Mouse (Mus musculus) c-Kit-negative CD71-positive TER-119-positive erythroid progenitor cells, embryonic 14.5 days (primary cell): ENCODE data around the gene Ube2c.

Experiments used
- DNase-seq: peaks from one replicate; pipeline ENCODE4 v3.0.0-alpha.2; 2013; ENCODE audit warnings: low read depth, low spot score

Gene Ube2c

DNA sequence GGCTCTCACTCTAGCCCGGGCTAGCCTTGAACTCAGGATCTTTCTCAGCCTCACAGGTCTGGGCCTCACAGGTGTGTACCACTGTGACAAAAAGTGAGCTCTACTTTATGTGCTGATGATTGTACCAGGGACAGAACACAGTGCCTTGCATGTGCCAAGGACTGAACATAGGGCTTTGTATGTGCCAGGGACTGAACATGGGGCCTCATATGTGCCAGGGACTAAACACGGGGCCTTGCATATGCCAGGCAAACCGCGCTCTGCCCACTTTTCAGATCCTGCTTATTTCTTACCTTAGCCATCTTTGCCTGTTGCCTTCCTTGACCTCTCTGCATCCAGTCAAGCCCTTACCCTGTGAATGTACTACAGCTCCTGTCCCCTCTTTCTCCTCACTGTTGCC, 7.7 kb upstream of the Ube2c start:
- no peak for DNase-seq

DNA sequence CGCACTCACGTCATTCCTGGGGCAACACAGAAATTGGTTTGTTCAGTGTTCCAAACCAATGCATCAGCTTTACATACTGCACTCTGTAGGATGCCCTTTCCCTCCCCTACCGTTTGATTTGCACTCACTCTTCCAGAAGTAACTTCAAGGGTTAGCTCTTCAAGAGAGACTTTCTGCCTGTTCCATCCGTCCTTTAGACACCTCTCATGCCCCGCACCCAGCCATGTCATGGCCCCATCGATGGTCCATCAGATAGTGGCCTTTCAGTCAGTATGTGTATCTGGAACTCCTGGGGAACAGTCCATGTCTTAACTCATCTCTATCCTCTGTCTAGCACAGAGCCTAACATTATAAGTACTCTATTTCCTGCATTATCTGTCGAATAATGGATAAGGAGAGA, 7.1 kb upstream of the Ube2c start:
- no peak for DNase-seq

DNA sequence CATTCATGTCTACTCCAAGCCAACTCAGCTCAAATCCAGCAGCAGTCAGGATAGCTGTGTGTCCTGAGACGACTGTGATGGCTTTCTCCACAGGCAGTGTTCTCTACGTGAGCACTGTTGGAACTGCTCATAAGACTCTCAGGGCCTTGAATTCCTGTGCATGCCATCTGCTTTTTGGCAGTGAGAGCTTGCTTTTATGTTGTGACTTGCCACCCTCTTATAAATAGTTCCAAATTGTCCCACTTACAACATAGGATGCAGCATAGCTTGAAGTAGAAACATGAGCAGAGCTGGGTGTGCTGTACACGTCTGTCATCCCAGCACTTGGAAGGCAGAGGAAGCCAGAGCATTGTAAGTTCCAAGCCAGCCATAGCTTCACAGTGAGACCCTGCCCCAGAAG, 3.9 kb upstream of the Ube2c start:
- DNase-seq: no peak

DNA sequence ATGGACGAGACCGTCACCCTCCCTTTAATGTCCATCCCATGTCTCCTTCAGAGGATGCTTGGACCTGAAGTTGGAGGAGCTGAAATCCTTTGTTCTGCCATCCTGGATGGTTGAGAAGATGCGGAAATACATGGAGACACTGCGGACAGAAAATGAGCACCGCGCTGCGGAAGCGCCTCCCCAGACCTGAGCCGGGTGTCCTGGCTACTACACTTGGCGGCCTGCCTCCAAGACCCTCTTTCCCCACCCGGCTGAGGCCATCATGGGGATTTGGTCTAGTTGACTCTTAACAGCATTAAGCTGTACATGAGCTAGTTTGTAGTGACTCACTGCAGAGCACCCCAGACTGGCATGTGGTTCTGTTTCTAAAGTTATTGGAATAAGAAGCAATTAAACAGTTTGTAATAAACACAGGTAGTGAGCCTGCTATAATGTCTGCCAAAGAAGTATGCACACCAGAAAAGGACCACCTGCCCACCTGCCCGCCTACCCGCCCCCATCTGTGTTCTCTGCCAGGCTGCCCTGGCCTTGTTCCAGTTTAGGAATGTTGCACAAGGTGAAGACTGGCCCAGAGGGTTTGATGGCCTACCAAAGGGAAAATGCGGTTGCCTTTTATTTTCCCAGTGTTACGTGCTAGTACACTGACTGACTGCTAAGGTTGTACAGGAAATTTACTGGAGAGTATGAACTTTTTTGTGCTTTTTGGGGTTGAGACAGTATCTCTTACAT, 1.7 kb upstream of the Ube2c start:
- no peak for DNase-seq

DNA sequence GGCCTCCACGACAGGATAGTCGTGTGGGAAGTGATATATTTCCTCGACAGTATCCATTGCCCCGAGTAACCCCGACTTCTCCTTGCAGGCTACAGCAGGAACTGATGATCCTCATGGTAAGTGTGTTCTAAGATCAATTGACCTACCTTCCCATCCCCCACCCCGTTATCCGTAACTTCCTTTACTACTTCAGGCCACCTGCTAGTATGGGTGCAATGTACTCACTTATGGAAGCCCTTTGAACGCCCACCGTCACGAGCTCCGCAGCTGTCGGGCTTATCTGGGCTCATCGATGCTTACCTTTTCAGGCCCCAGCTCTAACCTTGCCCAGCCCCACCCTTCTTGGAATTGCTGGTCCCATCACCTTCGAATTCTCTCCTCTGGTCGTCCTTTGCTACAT, 581 bp downstream of the Ube2c start:
- peak; percentile 51 for DNase-seq

DNA sequence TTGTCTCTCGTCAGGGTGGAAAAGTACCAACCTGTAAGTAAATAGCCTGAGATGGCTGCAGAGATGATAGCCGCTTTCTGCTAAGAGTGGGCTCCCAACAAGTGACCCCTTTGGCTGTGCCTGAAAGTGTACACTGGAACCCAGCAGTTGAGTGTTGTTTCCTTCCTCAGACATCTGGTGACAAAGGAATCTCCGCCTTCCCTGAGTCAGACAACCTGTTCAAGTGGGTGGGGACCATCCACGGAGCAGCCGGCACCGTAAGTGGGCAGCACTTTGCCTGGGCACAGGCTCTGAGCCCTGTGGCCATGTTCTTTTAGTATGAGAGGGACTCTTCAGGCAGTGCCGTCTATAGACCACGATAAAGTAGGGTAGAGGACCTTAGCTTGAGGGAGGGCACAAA, 1.4 kb downstream of the Ube2c start:
- DNase-seq: no peak

DNA sequence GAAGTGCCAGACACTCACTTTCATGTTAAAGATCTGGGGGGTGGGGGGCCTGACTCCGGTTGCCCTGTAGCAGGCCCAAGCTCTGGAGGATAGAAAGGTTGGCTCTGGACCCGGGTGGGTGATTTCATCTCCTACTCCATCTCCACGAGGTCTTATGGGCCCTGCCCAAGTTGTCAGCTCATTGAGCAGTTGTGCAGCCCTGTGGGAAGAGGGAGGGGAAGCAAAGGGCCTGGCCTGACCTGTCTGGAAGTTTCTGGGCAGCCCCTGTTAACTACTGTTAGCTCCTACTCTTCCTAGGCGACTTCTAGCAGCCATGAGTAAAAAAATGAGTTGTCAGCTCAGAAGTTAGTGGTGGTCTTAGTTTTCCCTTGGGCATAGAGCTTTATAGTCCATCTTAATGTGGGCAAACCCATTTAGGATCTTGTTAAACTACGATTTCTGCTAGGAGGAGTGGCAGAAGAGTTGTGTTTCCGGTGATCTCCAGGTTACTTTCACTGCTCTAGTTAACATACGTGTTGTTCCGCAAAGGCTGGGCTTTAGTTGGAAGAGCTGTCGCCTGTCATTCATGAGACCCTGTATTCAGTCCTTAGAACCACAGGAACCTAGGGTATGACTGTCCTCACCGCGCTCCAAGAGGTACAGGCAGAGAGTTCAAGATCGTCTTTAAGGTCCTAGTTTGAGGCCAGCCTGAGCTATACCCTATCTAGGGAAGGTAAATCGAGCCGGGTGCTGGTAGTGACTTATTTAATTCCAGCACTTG, 3.7 kb downstream of the Ube2c start:
- DNase-seq: no peak

DNA sequence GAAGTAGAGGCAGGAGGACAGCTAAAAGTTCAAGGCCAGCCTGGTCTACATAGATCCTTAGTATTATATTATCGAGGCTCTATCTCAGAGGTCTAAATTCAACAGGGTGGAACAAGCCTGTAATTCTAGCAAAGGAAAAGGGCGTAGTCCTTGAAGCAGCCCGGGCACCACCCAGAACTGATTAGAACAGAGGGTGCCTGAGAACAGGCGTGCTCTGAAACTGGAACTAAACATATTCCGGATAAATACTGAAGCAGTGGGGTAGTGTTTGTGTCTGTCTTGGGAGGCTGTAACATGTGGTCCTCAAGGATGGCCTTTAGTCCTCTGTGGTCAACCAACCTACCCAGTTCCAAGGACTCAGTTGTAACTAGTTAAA, 4.3 kb downstream of the Ube2c start:
- DNase-seq: no peak

DNA sequence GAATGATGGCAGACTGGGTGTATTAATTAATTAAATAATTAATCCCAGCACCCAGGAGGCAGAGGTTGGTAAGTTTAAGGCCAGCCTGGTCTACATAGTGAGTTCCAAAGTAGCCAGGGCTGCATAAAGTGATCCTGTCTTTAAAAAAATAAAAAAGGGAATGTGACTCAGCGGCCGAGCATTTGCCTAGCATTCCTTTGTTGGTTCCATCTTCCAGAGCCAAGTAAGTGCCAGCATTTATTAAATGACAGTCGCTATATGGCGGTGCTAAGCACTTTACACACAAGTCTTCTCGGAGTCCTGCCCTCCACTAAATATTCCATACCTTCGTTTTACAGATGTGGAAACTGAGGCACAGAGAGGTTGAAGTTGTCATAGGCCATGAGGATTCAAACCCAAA, 6.4 kb downstream of the Ube2c start:
- DNase-seq: no peak

DNA sequence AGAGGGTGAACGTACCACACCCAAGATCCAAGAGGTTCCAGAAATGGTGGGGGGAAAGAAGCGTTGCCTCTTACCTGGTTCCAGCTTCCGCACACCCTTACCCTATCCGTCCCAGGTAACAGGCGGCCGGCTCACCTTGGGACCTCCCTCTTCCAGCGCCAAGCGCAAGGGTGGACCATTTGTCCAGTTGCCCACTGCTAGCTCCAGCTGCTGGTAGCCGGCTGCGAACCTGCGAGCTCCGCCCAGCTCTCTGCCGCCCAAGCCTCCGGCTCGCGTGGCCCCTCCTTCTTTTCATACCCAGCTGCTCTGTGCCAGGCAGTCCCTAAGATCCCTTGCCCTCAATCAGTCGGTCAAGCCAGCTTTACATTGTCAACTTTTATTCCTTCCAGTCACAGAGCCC, 7.1 kb downstream of the Ube2c start:
- DNase-seq: no peak

DNA sequence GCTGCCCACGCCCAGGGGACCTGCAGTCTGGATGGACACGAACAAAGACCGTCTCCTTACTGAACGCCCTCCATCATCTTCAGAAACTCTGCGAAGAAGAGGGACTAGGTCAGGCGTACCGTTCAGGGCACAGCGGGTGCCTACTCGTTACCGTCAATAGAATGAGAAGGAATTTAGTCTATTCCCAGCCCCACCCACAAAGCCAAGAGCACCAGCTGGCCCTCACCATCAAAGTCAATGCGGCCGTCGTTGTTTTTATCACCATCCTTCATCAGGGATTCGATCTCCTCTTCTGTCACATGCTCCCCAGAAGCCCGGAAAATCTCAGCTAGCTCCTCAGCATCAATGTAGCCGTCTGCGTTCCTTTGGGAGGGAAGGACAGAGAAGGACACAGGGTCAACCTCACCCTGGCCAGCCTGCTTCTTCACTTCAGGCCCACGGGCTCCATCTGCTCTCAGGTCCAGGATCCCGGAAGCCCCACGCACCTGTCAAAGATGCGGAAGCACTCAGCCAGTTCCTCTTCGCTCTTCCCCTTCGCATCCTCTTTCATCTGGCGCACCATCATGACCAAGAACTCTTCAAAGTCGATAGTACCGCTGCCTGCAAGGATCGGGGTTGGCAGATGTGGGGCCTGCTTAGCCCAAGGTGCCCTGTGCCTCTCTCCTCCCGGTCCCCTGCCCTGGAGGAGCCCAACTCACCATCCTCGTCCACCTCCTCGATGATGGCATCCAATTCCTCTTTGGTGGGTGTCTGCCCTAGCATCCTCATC, 7.7 kb downstream of the Ube2c start:
- DNase-seq: no peak

DNA sequence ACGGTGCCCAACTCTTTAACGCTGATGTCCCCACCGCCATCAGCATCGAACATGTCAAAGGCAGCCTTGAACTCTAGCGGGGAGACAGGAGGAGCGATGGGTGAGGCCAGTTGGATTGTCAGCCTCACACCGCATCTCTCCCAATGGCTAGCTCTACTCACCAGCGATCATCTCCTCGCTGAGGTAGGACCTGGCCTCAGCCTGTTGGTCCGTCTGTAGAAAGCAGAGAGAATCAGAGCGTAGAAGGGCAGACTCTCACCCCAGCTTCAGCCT, 8.3 kb downstream of the Ube2c start:
- DNase-seq: no peak

DNA sequence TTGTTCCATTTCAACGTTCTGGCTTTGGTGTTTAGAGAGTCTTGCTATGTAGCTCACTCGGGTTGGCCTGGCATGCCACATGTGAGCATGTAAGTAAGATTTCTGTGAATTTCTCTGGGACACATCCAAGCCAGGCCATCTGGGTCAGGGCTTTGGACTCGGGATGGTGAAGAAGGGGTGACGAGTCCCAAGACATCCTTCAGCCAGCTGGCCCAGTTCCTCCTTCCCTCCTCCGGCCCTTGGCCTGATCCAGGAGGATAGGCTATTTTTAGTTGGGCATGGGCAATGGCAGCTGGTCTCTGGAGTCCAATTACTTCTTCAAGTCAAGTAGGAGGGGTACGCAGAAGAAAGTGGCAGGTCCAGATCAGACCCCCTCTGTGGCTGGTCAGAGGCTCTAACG, 9.1 kb downstream of the Ube2c start:
- DNase-seq: no peak

DNA sequence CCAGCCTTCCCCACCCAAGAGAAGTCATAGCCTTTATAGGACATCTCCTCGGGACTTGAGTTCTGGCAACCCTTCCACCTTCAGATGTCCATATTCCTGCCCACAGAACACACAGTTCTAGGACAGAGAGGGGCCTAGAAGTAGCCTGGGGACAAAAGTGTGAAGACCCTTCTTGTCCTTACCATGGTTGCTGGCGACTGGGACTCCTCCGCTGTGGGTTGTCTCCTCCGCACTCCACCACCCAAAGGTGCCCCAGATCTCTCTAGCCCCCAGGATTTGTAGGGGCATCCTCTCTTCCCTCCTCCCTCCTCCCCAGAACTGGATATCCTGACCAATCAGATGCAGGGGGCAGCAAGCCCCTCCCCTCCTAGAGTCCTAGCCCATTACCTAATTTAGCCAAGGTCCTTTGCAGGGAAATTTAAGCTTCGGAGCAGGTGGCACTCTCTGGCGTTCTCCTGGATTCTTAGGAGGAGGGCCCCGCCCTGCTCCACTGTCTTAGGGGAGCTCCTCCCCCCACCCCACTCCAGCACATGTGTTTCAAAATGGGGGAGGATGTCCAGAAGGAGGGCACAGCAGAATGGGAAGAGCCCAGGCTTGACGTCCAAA, 9.9 kb downstream of the Ube2c start, which contains the start of gene Tnnc2:
Gene Tnnc2, minus strand, starts transcription at position 487 of the 606 bp plus-strand sequence.
- no peak for DNase-seq

DNA sequence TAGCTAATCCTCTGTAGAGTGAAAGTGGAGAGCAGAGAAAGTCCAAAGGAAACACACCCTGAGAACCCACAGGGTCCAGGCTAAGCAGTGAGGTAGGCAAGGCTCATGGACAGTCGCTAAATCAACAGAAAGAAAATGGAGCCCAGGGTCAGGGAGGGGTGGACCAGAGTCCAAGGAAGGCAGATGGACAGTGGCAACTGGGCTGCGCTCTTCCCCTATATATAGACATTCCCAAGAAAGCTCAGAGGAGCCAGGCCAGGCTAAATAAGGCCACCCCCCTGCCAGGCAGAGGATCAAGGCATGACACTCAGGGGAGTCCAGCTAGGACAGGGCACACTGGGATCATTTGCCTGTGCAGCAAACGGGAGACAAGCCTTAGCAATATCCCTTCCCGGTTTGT, 12.2 kb downstream of the Ube2c start:
- DNase-seq: no peak

DNA sequence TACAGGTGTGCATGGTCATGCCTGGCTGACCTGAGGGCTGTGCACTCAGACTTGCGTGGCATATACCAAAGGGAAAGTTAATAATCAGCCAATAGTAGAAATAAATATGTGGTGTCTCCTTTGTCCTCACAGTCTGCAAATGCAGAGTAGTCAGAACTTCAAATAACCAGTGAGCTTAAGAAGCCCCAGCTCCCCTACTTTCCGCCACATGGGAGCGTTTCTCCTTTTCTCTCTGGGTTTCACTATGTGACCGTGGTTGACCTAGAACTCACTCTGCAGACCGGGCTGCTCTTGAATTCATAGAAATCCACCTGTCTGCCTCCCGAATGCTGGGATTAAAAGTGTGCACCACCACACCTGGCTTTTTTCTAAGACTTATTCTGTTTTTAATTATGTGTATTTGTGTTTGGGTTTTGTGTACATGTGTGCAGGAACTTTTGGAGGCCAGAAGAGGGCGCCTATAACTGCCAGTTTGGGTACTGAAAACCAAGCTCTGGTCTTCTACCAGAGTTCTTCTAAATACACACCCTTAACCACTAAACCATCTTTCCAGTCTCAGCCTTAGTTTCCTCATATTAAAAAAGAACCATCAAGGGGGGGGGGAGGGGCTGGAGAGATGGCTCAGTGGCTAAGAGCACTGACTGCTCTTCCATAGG, 14.4 kb downstream of the Ube2c start:
- DNase-seq: no peak

DNA sequence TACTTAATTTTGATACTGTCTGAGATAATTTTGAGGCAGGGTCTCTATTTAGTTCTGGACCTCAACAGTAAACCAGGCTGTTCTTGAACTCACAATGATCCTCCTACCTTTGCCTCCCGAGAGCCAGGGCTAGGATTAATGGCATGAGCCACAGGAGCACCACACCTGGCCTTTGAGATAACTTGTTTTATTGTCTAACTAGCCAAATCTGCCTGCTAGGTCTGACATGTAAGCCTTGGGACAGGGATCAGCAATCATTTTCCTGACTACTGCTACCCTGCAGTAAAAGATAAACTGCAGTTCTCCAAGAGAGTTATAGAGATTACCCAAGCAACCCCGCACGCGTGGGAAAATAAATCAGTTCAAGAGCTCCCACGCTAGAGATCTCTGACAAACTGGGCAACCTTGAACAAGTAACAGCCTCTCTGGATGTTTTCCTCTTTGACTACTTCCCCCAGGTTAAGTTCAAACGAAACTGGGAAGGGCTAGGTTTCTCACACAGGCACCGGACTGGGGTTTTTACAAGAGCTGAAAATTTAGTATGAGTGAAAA, 15.2 kb downstream of the Ube2c start:
- DNase-seq: no peak

DNA sequence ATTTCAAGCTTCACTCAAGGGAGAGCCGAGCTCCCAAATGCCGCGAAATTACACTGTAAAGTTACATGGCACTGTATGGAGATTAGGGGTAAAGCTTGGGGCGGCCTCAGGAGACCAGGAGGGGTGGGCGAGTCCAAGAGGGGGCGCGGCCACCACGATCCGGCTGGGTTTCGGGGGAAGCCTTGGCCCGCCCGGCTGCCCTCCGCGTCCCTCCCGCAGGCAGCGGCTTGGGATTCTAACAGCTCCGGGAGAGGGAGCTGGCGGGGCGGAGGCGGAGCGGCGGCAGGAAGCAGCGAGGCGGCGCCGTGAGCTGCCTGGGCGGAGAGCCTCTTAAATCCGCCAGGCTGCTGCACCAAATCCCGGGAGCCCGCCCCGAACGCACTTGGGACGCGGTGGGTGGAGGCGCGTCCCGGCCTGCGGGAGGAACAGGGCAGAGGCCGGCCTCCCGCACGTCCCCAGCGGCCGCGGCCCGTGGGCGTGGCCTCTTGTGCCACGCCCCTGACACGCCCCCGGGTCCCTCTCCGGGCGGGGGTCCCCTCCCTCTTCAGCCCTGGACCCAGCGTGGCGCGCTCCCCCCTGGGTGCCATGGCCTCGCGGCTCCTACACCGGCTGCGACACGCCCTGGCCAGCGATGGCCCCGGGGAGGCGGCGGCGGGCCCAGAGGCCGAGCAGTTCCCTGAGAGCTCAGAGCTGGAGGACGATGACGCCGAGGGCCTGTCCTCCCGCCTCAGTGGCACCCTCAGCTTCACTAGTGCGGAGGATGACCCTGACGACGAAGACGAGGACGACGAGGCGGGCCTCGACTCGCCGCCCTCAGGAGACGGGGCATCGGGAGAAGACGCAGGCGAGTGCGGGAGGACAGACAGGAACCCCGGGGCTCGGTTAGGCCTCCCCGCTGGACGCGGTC, 16.0 kb downstream of the Ube2c start, which contains the start of gene Snx21:
Gene Snx21, plus strand, starts transcription at position 343 of the 907 bp plus-strand sequence.
- peak; percentile 68 for DNase-seq

DNA sequence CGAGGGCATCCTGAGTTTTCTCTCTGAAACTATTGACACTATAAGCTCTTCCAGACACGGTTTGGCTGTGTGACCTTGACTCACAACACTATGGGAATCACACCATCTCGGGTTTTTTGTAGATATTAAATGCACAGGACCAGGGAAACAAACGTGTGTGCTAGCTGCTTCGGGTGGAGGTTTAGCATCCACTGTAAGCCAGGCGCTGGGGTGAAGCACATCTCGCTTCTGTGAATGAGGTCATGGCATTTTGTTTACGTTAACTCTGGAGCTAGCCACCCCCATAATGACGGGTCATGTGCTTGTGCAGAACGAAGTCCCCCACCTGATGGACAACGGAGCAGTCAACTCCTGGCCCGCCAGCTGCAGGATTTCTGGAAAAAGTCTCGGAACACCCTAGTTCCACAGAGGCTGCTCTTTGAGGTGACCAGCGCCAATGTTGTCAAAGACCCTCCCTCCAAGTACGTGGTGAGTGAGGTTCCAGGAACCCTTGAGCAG, 16.7 kb downstream of the Ube2c start:
- DNase-seq: no peak

DNA sequence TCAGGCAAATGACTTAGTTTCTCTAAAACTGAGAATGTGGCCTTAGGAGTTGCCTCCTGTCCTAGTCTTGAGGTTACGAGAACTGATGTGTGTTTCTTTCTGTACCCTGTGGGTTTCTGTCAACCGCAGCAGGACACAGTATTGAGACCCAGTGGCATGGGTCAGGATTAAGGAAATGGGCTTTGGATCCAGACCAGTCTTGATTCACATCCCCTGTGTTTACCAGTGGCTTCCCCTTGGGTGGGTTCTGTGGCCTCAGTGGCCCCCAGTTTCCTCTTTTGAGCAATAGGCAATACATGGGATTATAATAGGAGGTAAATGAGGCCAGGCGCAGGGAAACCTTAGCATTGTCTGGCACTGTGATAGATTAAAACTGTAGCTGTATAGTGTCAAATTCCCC, 17.3 kb downstream of the Ube2c start:
- no peak for DNase-seq
